Mouse (Mus musculus) liver, embryonic 11.5 days (tissue): ENCODE measurements around the gene Gm20509. TPM values are rescaled to one million over a fixed set of nuclear protein-coding genes. Genes with fewer than 3 reads are reported as not detected.

Experiments
- ATAC-seq: fragments of 200-750 bp; cut with Nextera tagmentation; replicated peaks from 2 replicates; pipeline ENCODE4 v1.8.0; 2017; ENCODE audit warnings: moderate number of reproducible peaks, mild to moderate bottlenecking, moderate TSS enrichment, moderate library complexity; ENCODE audit not compliant: low FRiP score
- DNase-seq: peaks from one replicate; pipeline ENCODE4 v3.0.0-alpha.2; 2017; ENCODE audit warnings: low spot score
- H3K27ac ChIP-seq: fragments of 300-500 bp; sonication (generic); 2 replicates; pipeline ENCODE4 v1.5.1; 2014; ENCODE audit warnings: mild to moderate bottlenecking, low read depth, low read length, control low read depth
- H3K27me3 ChIP-seq: fragments of 300-500 bp; sonication (generic); replicated peaks from 2 replicates; pipeline ENCODE4 v1.6.1; 2014; ENCODE audit warnings: low read length, mixed read lengths; ENCODE audit not compliant: control insufficient read depth, insufficient read depth
- H3K36me3 ChIP-seq: fragments of 300-500 bp; sonication (generic); 2 replicates; pipeline ENCODE4 v1.6.1; 2014; ENCODE audit warnings: mild to moderate bottlenecking, low read length, moderate library complexity, mixed read lengths; ENCODE audit not compliant: control insufficient read depth, insufficient read depth
- H3K4me1 ChIP-seq: fragments of 300-500 bp; sonication (generic); replicated peaks from 2 replicates; pipeline ENCODE4 v1.6.1; 2014; ENCODE audit warnings: low read length, mixed read lengths; ENCODE audit not compliant: control insufficient read depth, insufficient read depth
- H3K4me2 ChIP-seq: fragments of 300-500 bp; sonication (generic); 2 replicates; pipeline ENCODE4 v1.6.1; 2014; ENCODE audit warnings: mild to moderate bottlenecking, control low read depth, moderate library complexity
- H3K4me3 ChIP-seq: fragments of 300-500 bp; sonication (generic); 2 replicates; pipeline ENCODE4 v1.5.1; 2014; ENCODE audit warnings: low read depth, low read length, control low read depth
- H3K9ac ChIP-seq: fragments of 300-500 bp; sonication (generic); 2 replicates; pipeline ENCODE4 v1.6.1; 2014; ENCODE audit warnings: low read depth, low read length, control low read depth
- H3K9me3 ChIP-seq: fragments of 300-500 bp; sonication (generic); 2 replicates; pipeline ENCODE4 v1.6.1; 2016; ENCODE audit warnings: low read length, inconsistent platforms, mixed read lengths; ENCODE audit not compliant: control insufficient read depth
- WGBS: fragments of 180-500 bp; shearing (Covaris S2); extraction: QIAGEN DNeasy Blood & Tissue Kit; methylation state at CpG from one replicate; pipeline ENCODE4 v1.1.7; 2014; 5-methylcytosine and 5-hydroxymethylcytosine counted together
- polyA plus RNA-seq: library from polyadenylated mRNA; unstranded; fragments of >200 nt; fragmentation: Nextera tagmentation; extraction: Ambion mirVana; gene quantifications from 2 replicates; pipeline ENCODE4 v1.2.1, GENCODE M21; 2014

Gm20509 gene
- not detected in 2 replicates for polyA plus RNA-seq

DNA sequence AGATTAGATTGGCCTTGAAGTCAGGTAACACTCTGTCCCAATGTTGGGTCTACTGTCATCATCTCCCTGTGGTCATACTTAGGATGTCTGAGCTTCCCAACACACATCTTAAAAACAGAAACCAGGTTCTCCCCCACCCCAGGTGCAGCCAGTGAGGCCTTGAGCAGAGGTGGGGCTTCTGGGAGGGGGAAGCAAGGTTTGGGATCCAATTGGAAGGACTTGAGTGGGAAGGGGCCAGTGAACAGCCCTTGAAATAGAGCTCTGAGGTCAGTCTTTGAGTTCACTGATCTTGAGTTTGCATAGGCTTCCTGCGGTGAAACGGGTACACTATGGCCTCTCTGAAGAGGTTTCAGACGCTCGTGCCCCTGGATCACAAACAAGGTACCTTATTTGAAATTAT is at the start of gene Gm20509:
Gm20509 (plus strand) TSS at position 290 of the 400 bp plus-strand sequence.
- H3K27me3 ChIP-seq: peaks cover 32% of the 10 kb centered on the region
- no peak for DNase-seq
- H3K4me1 ChIP-seq: peaks cover 5% of the 10 kb centered on the region; the same call in 1 of the 2 replicates
- H3K27ac ChIP-seq: no peak within 1 kb of the TSS
- WGBS: 94% methylated on average over 4 of the region's 4 CpGs
- H3K9me3 ChIP-seq: no peaks in the 10 kb centered on the region
- H3K4me3 ChIP-seq: peak within 1 kb of the TSS; percentile 48
- no peaks in the 10 kb centered on the region for H3K36me3 ChIP-seq
- peak within 1 kb of the TSS; percentile 42 for H3K9ac ChIP-seq
- peak within 1 kb of the TSS; percentile 82 for H3K4me2 ChIP-seq
- ATAC-seq: no peak

DNA sequence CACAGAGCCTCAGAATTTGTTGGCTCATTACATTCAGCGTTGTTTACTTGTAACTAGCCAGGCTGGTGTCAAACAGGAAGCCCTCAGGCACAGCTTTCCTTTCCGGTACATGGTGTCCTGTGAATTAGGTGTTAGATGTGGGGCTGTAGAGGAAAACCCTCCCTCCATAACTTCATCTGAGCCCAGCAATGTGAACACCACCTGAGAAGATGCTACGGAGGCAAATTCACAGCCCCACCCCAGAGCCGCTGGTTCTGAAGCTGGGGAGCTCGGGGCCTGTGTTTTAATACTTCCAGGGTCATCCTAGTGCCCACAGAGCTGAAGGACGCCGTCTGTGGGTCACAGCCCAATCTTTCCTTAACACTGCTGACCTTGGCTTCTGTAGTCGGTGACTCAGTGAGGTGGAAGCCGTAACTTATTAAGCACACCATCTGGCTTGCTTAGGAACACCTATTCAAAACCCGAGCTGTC is 46.8 kb upstream of the Gm20509 start:
- WGBS: 55% methylated on average over 10 of the region's 10 CpGs
- no peaks in the 10 kb centered on the region for H3K9me3 ChIP-seq
- ATAC-seq (no peak), DNase-seq (no peak)
- H3K9ac ChIP-seq: no peak overlapping the region
- no peaks in the 10 kb centered on the region for H3K36me3 ChIP-seq
- H3K27me3 ChIP-seq: no peaks in the 10 kb centered on the region
- H3K4me3 ChIP-seq: no peak overlapping the region
- no peaks in the 10 kb centered on the region for H3K4me1 ChIP-seq
- no peak overlapping the region for H3K27ac ChIP-seq
- no peak overlapping the region for H3K4me2 ChIP-seq

DNA sequence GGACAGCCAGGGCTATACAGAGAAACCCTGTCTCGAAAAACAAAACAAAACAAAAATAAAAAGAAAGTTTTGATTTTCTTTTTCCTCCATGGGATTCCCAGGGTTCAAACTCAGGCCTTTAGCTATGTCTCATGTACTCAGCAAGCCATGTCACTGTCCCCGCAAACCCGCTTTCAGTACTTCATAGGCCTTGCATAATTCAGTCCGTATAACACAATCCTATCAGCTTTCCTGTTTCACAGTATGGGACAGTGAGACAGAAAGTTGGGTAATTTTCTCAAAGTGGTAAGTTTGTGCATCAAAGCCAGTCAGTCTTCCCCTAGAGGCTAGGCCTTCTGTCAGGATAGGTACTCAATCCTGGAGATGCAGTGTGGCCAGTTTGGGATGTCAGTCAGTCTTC is 43.0 kb upstream of the Gm20509 start:
- no peak overlapping the region for H3K9ac ChIP-seq
- H3K4me3 ChIP-seq: no peak overlapping the region
- ATAC-seq (no peak), DNase-seq (no peak)
- H3K4me2 ChIP-seq: no peak overlapping the region
- no peaks in the 10 kb centered on the region for H3K9me3 ChIP-seq
- no peak overlapping the region for H3K27ac ChIP-seq
- WGBS: 84% methylated on average over 4 of the region's 4 CpGs
- no peaks in the 10 kb centered on the region for H3K36me3 ChIP-seq
- H3K27me3 ChIP-seq: no peaks in the 10 kb centered on the region
- no peaks in the 10 kb centered on the region for H3K4me1 ChIP-seq

DNA sequence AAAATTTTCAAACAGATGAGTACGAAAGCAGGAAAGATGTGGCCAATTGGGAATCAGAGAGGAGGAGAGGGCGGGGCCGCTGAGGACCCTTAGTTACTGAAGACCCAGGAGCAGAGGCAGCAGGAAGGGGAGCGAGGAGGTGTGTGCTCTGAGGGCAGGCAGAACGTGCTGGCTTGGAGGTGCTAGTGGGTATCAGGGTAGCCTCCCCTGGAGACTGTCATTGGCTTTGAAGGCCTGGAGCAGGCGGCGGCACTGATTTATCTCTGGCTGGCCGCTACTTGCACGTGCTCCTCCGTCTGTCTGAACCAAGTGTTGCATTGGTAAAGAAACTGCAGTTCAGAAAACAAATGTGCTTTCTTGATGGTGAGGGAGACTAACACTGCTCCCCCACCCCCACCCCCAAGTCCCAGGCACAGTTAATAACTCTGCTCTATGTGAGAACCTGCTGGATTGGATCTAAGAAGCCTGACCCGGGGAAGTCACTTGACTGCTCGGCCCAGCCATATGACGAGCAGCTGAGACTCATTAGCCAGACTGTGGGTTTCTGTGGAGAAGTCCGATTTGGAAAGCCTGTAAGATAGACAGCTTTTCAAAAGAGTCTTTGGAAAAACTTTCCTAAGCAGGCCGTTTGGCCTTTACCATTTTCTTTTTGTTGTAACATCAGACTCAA is 38.5 kb upstream of the Gm20509 start:
- no peaks in the 10 kb centered on the region for H3K9me3 ChIP-seq
- H3K36me3 ChIP-seq: no peaks in the 10 kb centered on the region
- ATAC-seq (no peak), DNase-seq (no peak)
- peaks cover 7% of the 10 kb centered on the region for H3K4me1 ChIP-seq
- WGBS: 59% methylated on average over 15 of the region's 15 CpGs
- no peaks in the 10 kb centered on the region for H3K27me3 ChIP-seq
- H3K9ac ChIP-seq: no peak overlapping the region
- no peak overlapping the region for H3K27ac ChIP-seq
- H3K4me3 ChIP-seq: no peak overlapping the region
- peak overlapping the region; percentile 34; the same call in 1 of the 2 replicates for H3K4me2 ChIP-seq

DNA sequence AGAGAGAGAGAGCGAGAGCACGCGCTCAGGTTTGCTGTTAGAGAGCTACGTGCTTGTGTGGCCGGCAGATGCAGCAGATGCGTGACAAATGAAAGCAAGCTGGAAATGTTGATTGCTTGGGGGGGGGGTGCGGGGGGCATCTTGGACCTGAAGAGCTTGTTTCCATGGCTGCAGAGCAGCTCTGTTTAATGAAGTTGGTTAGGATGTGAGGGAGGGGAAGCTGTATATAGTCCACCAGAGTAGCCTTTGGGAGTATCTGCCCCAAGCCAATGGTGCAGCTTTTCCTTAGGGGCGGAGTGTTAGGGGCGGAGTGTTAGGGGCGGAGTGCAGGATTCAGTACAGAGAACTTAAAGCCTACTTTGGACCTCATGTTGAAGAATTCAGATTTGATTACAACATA is 35.2 kb upstream of the Gm20509 start:
- no peak overlapping the region for H3K27ac ChIP-seq
- peaks cover 7% of the 10 kb centered on the region for H3K4me1 ChIP-seq
- H3K36me3 ChIP-seq: no peaks in the 10 kb centered on the region
- H3K9ac ChIP-seq: no peak overlapping the region
- H3K4me3 ChIP-seq: peak overlapping the region; percentile 25; the same call in 1 of the 2 replicates
- no peaks in the 10 kb centered on the region for H3K9me3 ChIP-seq
- ATAC-seq (peak; percentile 76), DNase-seq (no peak)
- WGBS: 23% methylated on average over 10 of the region's 10 CpGs
- peak overlapping the region; percentile 55 for H3K4me2 ChIP-seq
- no peaks in the 10 kb centered on the region for H3K27me3 ChIP-seq

DNA sequence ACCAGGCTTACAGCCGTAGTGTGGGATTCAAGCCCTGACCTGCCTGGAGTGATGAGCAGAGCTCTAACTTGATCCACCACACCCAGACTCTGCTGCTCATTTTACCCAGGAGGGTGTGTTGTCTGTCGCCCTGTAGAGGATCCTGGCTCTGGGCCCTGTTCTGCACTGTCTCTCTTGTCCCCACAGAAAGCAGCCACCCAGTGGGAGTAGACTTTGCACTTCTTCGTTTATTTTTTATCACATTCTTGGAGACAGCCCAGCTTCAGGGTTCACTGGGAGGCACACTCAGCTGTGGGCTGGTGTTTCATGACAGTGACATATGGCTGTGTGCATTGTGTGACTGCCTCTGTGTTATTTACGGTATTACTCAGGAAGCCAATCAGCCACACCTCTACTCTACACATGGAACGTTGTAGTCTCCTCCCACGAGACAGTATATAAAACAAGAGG is 34.0 kb upstream of the Gm20509 start:
- Histone ChIP-seq H3K27me3 (no peaks in the 10 kb centered on the region), H3K4me3 (no peak overlapping the region), H3K9ac (peak overlapping the region; percentile 16; the same call in 1 of the 2 replicates), H3K9me3 (no peaks in the 10 kb centered on the region), H3K4me2 (peak overlapping the region; percentile 25; the same call in 1 of the 2 replicates), H3K36me3 (no peaks in the 10 kb centered on the region), H3K4me1 (peaks cover 7% of the 10 kb centered on the region), H3K27ac (peak overlapping the region; percentile 71)
- peak; percentile 30 for ATAC-seq
- 31% methylated on average over 6 of the region's 6 CpGs for WGBS
- no peak for DNase-seq

DNA sequence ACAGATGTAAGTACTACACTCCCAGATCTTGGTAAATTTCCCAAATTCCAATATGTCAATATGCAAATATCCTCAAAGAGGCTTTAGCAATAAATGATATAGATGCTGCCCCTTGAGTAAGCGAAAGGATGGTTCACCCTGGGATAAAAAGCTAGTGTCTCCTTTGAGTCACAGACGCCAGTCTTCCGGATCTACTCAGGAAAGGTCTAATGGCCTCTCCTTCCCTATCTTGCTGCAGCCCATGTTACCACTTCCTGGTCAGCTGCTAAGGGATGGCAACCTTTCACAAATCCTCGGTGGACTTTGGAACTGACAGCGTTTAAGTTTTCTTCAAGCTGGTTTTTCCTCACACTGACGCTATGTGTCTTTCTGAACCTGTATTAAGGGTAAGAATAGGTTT is 33.6 kb upstream of the Gm20509 start:
- Histone ChIP-seq H3K27ac (peak overlapping the region; percentile 71), H3K36me3 (no peaks in the 10 kb centered on the region), H3K9me3 (no peaks in the 10 kb centered on the region), H3K9ac (no peak overlapping the region), H3K4me1 (peaks cover 7% of the 10 kb centered on the region), H3K4me2 (no peak overlapping the region; the same call in 1 of the 2 replicates), H3K4me3 (no peak overlapping the region), H3K27me3 (no peaks in the 10 kb centered on the region)
- ATAC-seq (peak; percentile 32; the same call in 1 of the 2 replicates), DNase-seq (no peak)
- 46% methylated on average over 6 of the region's 6 CpGs for WGBS

DNA sequence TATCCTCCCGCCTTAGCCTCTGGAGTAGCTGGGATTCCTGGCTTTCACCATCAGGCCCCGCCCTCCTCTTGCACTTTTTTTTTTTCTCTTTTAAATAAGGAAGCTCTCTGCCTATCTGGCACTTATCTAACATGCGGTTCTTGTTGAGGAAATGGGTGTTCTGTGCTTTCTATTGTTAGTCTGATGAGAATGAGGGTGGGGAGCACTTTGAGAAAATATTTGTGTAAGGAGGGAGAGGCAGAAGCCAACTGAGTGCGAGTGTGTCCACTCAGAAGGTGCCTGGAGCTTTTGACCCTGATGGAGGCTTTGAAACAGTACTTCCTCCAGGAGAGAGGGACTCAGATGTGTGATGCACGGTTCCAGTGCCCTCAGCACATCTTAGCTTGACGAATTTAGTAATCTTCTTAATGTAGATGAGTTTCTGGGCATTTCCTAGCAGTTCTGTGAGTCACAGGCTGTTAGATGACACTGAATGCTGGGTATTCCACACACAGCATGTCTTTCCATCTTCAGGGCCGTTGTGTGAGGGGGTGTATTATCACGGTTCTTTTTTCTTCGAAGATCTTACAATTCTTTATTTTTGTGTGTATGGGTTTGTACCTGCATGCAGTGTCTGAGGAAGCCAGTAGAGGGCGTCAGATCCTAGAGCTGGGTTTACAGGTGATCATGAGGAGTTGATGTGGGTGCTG is 31.2 kb upstream of the Gm20509 start:
- Histone ChIP-seq H3K4me2 (peak overlapping the region; percentile 5; the same call in 1 of the 2 replicates), H3K9ac (no peak overlapping the region), H3K27ac (peak overlapping the region; percentile 10; the same call in 1 of the 2 replicates), H3K4me1 (peaks cover 7% of the 10 kb centered on the region), H3K4me3 (no peak overlapping the region), H3K9me3 (no peaks in the 10 kb centered on the region), H3K36me3 (no peaks in the 10 kb centered on the region), H3K27me3 (no peaks in the 10 kb centered on the region)
- no peak for DNase-seq
- 48% methylated on average over 10 of the region's 10 CpGs for WGBS
- ATAC-seq: no peak
